Mouse (Mus musculus) brown adipose tissue, adult 24 weeks (tissue): ENCODE results near the gene Gkn1. TPM values are rescaled to one million over a fixed set of nuclear protein-coding genes. Genes with fewer than 3 reads are reported as not detected.

ENCODE experiments used
- H3K27ac ChIP-seq: fragments of 200-500 bp; replicated peaks from 2 replicates; pipeline ENCODE4 v1.5.1; 2012; ENCODE audit warnings: low read depth, mild to moderate bottlenecking, low read length
- H3K4me1 ChIP-seq: fragments of 200-500 bp; 2 replicates; pipeline ENCODE4 v1.6.1; 2012; ENCODE audit warnings: low read length, mixed read lengths; ENCODE audit not compliant: control insufficient read depth, insufficient read depth, insufficient read length
- H3K4me3 ChIP-seq: fragments of 200-500 bp; 2 replicates; pipeline ENCODE4 v1.5.1; 2012; ENCODE audit warnings: low read depth, mild to moderate bottlenecking, low read length, moderate library complexity; ENCODE audit not compliant: insufficient read depth
- polyA plus RNA-seq: library from polyadenylated mRNA; stranded (reverse); fragments of >200 nt; gene quantifications from 2 replicates; pipeline ENCODE4 v1.2.4, GENCODE M21; 2012; ENCODE audit not compliant: missing spikeins, insufficient read depth, insufficient read length

Gene Gkn1
- not detected in 2 replicates for polyA plus RNA-seq

GRCm38 (mm10) chr6:87350829-87351228 is at the start of gene Gkn1:
TSS of gene Gkn1 (minus strand) at chr6:87350942.
- Histone ChIP-seq H3K4me3 (no peak within 1 kb of the TSS), H3K27ac (no peak within 1 kb of the TSS), H3K4me1 (no peaks in the 10 kb centered on the region)

- H3K4me1 ChIP-seq, result no peaks in the 10 kb centered on the region
These were observed 49.3 kb upstream of the Gkn1 start for GRCm38 (mm10) chr6:87399886-87400566.

GRCm38 (mm10) chr6:87399137-87399536 is 48.4 kb upstream of the Gkn1 start:
- no peaks in the 10 kb centered on the region for H3K4me1 ChIP-seq
- H3K27ac ChIP-seq, result no peak overlapping the region
- H3K4me3 ChIP-seq, result no peak overlapping the region

More at GRCm38 (mm10) chr6:87399886-87400566, 49.3 kb upstream of the Gkn1 start:
- H3K27ac ChIP-seq, result no peak overlapping the region
- no peak overlapping the region for H3K4me3 ChIP-seq

GRCm38 (mm10) chr6:87394783-87395182 is 44.0 kb upstream of the Gkn1 start:
- Histone ChIP-seq H3K4me3 (no peak overlapping the region), H3K4me1 (no peaks in the 10 kb centered on the region), H3K27ac (no peak overlapping the region)

- H3K4me3 ChIP-seq, result no peak overlapping the region
- H3K4me1 ChIP-seq, result no peaks in the 10 kb centered on the region
- no peak overlapping the region for H3K27ac ChIP-seq
These were observed 42.9 kb upstream of the Gkn1 start for GRCm38 (mm10) chr6:87393466-87394205.

- Histone ChIP-seq H3K4me3 (no peak overlapping the region), H3K27ac (no peak overlapping the region), H3K4me1 (no peaks in the 10 kb centered on the region)
These were observed 38.8 kb upstream of the Gkn1 start for GRCm38 (mm10) chr6:87389455-87389989.

- H3K4me3 ChIP-seq, result no peak within 1 kb of the TSS
- H3K4me1 ChIP-seq, result no peaks in the 10 kb centered on the region
- no peak within 1 kb of the TSS for H3K27ac ChIP-seq
These were observed 38.1 kb upstream of the Gkn1 start, which contains the start of gene Gkn3 for GRCm38 (mm10) chr6:87388877-87389276. TSS of gene Gkn3 (minus strand) at chr6:87388935.

- Histone ChIP-seq H3K4me3 (no peak overlapping the region), H3K4me1 (no peaks in the 10 kb centered on the region), H3K27ac (no peak overlapping the region)
These were observed 35.9 kb upstream of the Gkn1 start for GRCm38 (mm10) chr6:87386681-87387080.

- Histone ChIP-seq H3K4me1 (no peaks in the 10 kb centered on the region), H3K27ac (no peak overlapping the region), H3K4me3 (no peak overlapping the region)
These were observed 35.5 kb upstream of the Gkn1 start for GRCm38 (mm10) chr6:87386203-87386602.

GRCm38 (mm10) chr6:87384761-87385160 is 34.0 kb upstream of the Gkn1 start:
- Histone ChIP-seq H3K4me1 (no peaks in the 10 kb centered on the region), H3K4me3 (no peak overlapping the region), H3K27ac (no peak overlapping the region)

- Histone ChIP-seq H3K27ac (no peak overlapping the region), H3K4me1 (no peaks in the 10 kb centered on the region), H3K4me3 (no peak overlapping the region)
These were observed 33.4 kb upstream of the Gkn1 start for GRCm38 (mm10) chr6:87383926-87384691.

GRCm38 (mm10) chr6:87373057-87373456 is 22.3 kb upstream of the Gkn1 start, which contains the start of gene Gkn2:
TSS of gene Gkn2 (plus strand) at chr6:87373357.
- H3K27ac ChIP-seq, result no peak within 1 kb of the TSS
- H3K4me1 ChIP-seq, result no peaks in the 10 kb centered on the region
- H3K4me3 ChIP-seq, result no peak within 1 kb of the TSS

- H3K4me3 ChIP-seq, result no peak overlapping the region
- no peak overlapping the region for H3K27ac ChIP-seq
- no peaks in the 10 kb centered on the region for H3K4me1 ChIP-seq
These were observed 18.5 kb upstream of the Gkn1 start for GRCm38 (mm10) chr6:87369223-87369622.

- Histone ChIP-seq H3K27ac (no peak overlapping the region), H3K4me3 (no peak overlapping the region)
These were observed 3.7 kb upstream of the Gkn1 start for GRCm38 (mm10) chr6:87354441-87354840.

GRCm38 (mm10) chr6:87335935-87336295 is 14.8 kb downstream of the Gkn1 start:
- Histone ChIP-seq H3K4me1 (no peaks in the 10 kb centered on the region), H3K4me3 (no peak overlapping the region), H3K27ac (no peak overlapping the region)

More at GRCm38 (mm10) chr6:87354441-87354840, 3.7 kb upstream of the Gkn1 start:
- no peaks in the 10 kb centered on the region for H3K4me1 ChIP-seq
